Mouse (Mus musculus) CD4-positive, CD25-positive, alpha-beta regulatory T cell, adult 4 months (primary cell): ENCODE measurements around the gene Rbmy. TPM values are rescaled to one million over a fixed set of nuclear protein-coding genes. Genes with fewer than 3 reads are reported as not detected.
"Not testable (repeated sequence)": the region's sequence is repeated elsewhere in the genome, so short reads cannot be mapped to it uniquely, and the experiment has no call there.

Source experiments
- ATAC-seq: one replicate; pipeline ENCODE4 v1.8.0; 2017
- polyA plus RNA-seq, 2 experiments: library from polyadenylated mRNA; unstranded; fragments of 100-300 nt; shearing (Covaris generic); gene quantifications; one replicate each; pipeline ENCODE4 v1.2.1; 2017

The Rbmy gene
- polyA plus RNA-seq: not detected

DNA sequence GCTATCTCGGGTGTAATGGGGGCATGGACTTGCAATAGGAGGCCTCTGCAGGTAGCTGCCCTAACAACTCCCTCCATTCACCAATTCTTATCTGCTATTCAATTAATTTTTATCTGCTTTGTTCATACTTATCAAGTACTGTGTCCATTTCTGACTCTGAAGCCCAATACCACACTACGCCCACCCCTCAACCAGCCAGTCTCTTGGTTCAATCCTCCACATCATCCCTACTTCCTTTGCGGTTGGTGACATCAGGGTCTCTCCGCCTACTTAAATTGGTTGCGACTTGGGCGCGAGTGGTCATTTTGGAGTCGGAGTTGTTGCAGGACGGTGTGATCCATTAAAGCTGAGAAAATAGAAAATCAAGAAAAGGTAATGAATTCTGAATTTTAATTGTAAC is at the start of gene Rbmy, which contains the start of gene Gm10256:
Rbmy (plus strand) TSS at position 301 of the 400 bp plus-strand sequence.
Gm10256 (plus strand) TSS at position 320 of the 400 bp plus-strand sequence.
- ATAC-seq: not testable (repeated sequence)

DNA sequence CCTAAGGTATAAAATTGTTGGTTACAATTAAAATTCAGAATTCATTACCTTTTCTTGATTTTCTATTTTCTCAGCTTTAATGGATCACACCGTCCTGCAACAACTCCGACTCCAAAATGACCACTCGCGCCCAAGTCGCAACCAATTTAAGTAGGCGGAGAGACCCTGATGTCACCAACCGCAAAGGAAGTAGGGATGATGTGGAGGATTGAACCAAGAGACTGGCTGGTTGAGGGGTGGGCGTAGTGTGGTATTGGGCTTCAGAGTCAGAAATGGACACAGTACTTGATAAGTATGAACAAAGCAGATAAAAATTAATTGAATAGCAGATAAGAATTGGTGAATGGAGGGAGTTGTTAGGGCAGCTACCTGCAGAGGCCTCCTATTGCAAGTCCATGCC is 34.4 kb upstream of the Rbmy start, which contains the start of gene Gm4064:
Gm4064 (minus strand) TSS at position 101 of the 400 bp plus-strand sequence.
- not testable (repeated sequence) for ATAC-seq

Other genes starting within 250 kb of the Rbmy start
- not detected for gene H2al2c, start 231.6 kb upstream of the Rbmy start, polyA plus RNA-seq
- not detected for gene Sry, start 167.0 kb upstream of the Rbmy start, polyA plus RNA-seq
- gene H2al2b, start 110.0 kb upstream of the Rbmy start, polyA plus RNA-seq: not detected
- not detected for gene Gm4064, start 34.5 kb upstream of the Rbmy start, polyA plus RNA-seq
- gene Gm10256, start within 50 bp of the Rbmy start, polyA plus RNA-seq: not detected
- gene Gm10352, start 70.3 kb downstream of the Rbmy start, polyA plus RNA-seq: not detected
- gene Gm29289, start 101.9 kb downstream of the Rbmy start, polyA plus RNA-seq: not detected